Mouse (Mus musculus): Measurements from ENCODE around the gene Map9. TPM values are rescaled to one million over a fixed set of nuclear protein-coding genes. Genes with fewer than 3 reads are reported as not detected.
"Not testable (repeated sequence)": the region's sequence is repeated elsewhere in the genome, so short reads cannot be mapped to it uniquely, and the experiment has no call there.

Map9 gene
- polyA plus RNA-seq, 1 experiment from 2014 or later: 47.1 TPM

DNA sequence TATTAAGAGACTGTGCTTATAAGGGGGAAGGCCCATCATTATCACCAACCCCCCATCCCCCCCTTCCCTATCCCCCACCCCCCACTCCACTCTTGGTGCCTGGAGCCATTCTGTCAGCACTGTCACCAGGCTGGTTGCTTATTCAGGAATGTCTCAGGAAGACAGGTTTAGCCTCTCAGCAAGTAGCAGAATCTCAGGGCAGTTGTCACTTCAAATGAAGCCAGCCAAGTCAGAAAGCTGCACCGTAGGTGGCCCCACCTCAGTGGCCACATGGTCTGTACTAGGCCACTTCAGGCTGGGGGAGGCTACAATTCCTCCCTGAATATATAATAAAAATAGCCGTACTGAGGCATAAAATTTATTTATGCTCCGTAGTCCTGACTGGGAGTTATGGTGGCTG lies 83.1 kb downstream of the Map9 start:
- no peak for ATAC-seq (ENCODE audit: low FRiP score)
- Histone ChIP-seq H3K4me1 (replicated peaks) (no peaks in the 10 kb centered on the region), H3K36me3 (no peaks in the 10 kb centered on the region), H3K27ac (no peak overlapping the region), H3K27me3 (no peaks in the 10 kb centered on the region), H3K4me2 (no peak overlapping the region), H3K9me3 (no peaks in the 10 kb centered on the region), H3K9ac (no peak overlapping the region), H3K4me3 (no peak overlapping the region)
- 45% methylated on average over 3 of the region's 3 CpGs for WGBS

- not testable (repeated sequence) for H3K4me3 ChIP-seq, H3K4me2 ChIP-seq
Observed at GRCm38 (mm10) chr3:82441601-82442000, 83.8 kb downstream of the Map9 start.

More at GRCm38 (mm10) chr3:82441601-82442000, 83.8 kb downstream of the Map9 start:
- H3K36me3 ChIP-seq; H3K27ac ChIP-seq; H3K27me3 ChIP-seq; H3K9ac ChIP-seq; ATAC-seq (ENCODE audit: low FRiP score); H3K9me3 ChIP-seq; H3K4me1 ChIP-seq (replicated peaks): not testable (repeated sequence)

Other genes with a start within 250 kb of the Map9 start
- 13.4 and 15.3 TPM in 2 replicates for gene Gucy1a1, start 212.3 kb upstream of the Map9 start, polyA plus RNA-seq (2015; fragmentation: Nextera tagmentation; extraction: Ambion mirVana)
- 0.87 and 1.0 TPM in 2 replicates for gene Npy2r, start 190.0 kb downstream of the Map9 start, polyA plus RNA-seq (2015; fragmentation: Nextera tagmentation; extraction: Ambion mirVana)